Mouse (Mus musculus) lung, embryonic 14.5 days (tissue): ENCODE measurements around the gene Epo. TPM values are rescaled to one million over a fixed set of nuclear protein-coding genes. Genes with fewer than 3 reads are reported as not detected.

ENCODE experiments used
- ATAC-seq: fragments of 200-750 bp; cut with Nextera tagmentation; 2 replicates; pipeline ENCODE4 v1.8.0; 2017; ENCODE audit warnings: mild to moderate bottlenecking, moderate TSS enrichment, moderate library complexity; ENCODE audit not compliant: insufficient read depth
- DNase-seq: peaks from one replicate; pipeline ENCODE4 v3.0.0-alpha.2; 2015
- H3K27ac ChIP-seq: fragments of 300-500 bp; sonication (generic); 2 replicates; pipeline ENCODE4 v1.5.1; 2014; ENCODE audit warnings: low read depth, mild to moderate bottlenecking, moderate library complexity
- H3K27me3 ChIP-seq: fragments of 300-500 bp; sonication (generic); 2 replicates; pipeline ENCODE4 v1.6.1; 2014; ENCODE audit warnings: low read length, control low read depth; ENCODE audit not compliant: insufficient read depth
- H3K36me3 ChIP-seq: fragments of 300-500 bp; sonication (generic); 2 replicates; pipeline ENCODE4 v1.6.1; 2014; ENCODE audit warnings: control low read depth; ENCODE audit not compliant: insufficient read depth
- H3K4me1 ChIP-seq: fragments of 300-500 bp; sonication (generic); 2 replicates; pipeline ENCODE4 v1.6.1; 2014; ENCODE audit warnings: antibody characterized with exemption, control low read depth; ENCODE audit not compliant: insufficient read depth
- H3K4me2 ChIP-seq: fragments of 300-500 bp; sonication (generic); 2 replicates; pipeline ENCODE4 v1.6.1; 2014; ENCODE audit warnings: mild to moderate bottlenecking
- H3K4me3 ChIP-seq: fragments of 300-500 bp; sonication (generic); 2 replicates; pipeline ENCODE4 v1.5.1; 2014; ENCODE audit warnings: low read depth, low read length
- H3K9ac ChIP-seq: fragments of 300-500 bp; sonication (generic); 2 replicates; pipeline ENCODE4 v1.6.1; 2014
- H3K9me3 ChIP-seq: fragments of 300-500 bp; sonication (generic); 2 replicates; pipeline ENCODE4 v1.6.1; 2016; ENCODE audit warnings: low read depth, low read length, control low read depth
- CTCF ChIP-seq: IDR thresholded peaks from 2 replicates; pipeline ENCODE4 v1.5.1; 2016; ENCODE audit warnings: antibody characterized with exemption, low read depth
- WGBS: fragments of 180-500 bp; shearing (Covaris S2); extraction: QIAGEN DNeasy Blood & Tissue Kit; methylation state at CpG from one replicate; pipeline ENCODE4 v1.1.7; 2014; 5-methylcytosine and 5-hydroxymethylcytosine counted together
- polyA plus RNA-seq: library from polyadenylated mRNA; unstranded; fragments of >200 nt; fragmentation: Nextera tagmentation; extraction: Ambion mirVana; gene quantifications from 2 replicates; pipeline ENCODE4 v1.2.1, GENCODE M21; 2014

Gene Epo
- polyA plus RNA-seq, 1 experiment from 2014 or later: 0.37 TPM

DNA sequence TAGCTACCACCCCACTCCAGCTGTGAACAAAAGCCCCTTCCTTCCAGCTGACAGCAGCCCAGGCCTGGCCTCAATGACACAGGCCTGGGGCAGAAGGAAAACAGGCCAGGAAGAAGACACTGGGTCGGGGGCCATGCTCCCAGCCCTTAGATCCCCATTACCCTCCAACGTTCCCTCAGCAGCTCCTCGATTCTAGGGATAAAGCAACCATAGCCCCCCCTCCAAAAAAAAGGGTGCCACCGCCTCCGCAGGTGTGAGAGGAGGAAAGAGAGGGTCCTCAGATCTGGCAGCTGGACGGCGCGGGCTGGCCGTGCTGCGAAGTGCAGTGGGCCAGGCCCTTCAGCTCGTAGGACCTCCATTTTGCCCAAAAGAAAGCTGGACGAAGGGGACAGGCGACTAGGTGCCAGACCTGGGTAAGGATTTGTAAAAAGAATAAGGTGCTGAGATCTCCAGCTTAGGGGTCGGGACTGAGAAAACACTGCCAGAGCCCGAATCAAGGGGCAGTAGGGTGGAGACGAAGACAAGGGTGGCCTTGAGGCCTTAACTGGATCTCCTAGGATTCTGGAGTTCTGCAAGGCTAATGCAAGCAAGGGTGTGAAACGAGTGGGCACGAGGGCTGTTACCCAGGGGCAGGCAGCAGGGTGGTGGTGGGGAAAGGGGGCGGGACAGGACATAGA, 773 bp downstream of the Epo start:
- Histone ChIP-seq H3K27me3 (no peaks in the 10 kb centered on the region), H3K36me3 (peaks cover 33% of the 10 kb centered on the region), H3K9ac (peak overlapping the region; percentile 82), H3K4me2 (peak overlapping the region; percentile 96), H3K9me3 (no peaks in the 10 kb centered on the region), H3K4me3 (peak overlapping the region; percentile 83), H3K27ac (peak overlapping the region; percentile 92), H3K4me1 (peaks cover 5% of the 10 kb centered on the region; the same call in 1 of the 2 replicates)
- DNase-seq (peak; percentile 49), ATAC-seq (no peak)
- WGBS: 0% methylated on average over 19 of the region's 19 CpGs
- no peak for TF ChIP-seq CTCF

DNA sequence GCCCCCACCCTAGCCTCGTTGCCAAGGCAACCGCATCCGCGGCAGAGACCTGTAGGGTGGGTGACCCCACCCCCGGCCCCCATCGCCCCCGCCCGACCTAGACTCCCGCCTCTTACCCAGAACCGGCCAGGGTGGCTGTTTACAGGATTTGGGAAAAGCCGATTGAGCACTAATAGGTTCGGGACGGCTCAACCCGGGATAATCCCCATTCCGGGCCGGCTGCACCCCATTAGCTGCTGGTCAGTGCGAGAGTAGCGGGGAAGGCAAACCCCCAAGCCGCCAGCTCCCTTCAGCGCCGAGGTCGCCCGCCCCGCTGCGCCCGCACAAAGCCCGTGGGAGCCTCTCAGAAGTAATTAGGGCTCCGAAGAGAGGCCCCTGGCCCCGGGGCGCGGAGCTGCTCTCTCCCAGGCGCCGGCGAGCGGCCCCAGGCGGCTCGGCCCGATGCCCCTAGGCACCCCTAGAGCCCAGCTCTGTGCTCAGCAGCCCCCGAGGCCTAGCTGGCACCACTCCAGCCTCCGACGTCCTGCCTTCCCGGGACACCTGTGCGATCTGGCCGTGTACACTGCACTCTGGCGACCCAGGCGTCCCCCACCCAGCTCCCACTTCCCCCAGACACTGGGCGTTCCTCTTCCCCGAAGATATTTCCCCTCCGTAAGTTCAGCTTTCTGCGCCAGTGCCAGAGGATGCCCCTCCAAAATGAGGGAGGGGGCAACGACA, 1.5 kb downstream of the Epo start:
- DNase-seq: peak; percentile 62
- TF ChIP-seq CTCF: no peak
- Histone ChIP-seq H3K9ac (peak overlapping the region; percentile 82), H3K9me3 (no peaks in the 10 kb centered on the region), H3K4me2 (peak overlapping the region; percentile 96), H3K27me3 (no peaks in the 10 kb centered on the region), H3K4me3 (peak overlapping the region; percentile 83), H3K4me1 (peaks cover 5% of the 10 kb centered on the region; the same call in 1 of the 2 replicates), H3K27ac (peak overlapping the region; percentile 92), H3K36me3 (peaks cover 40% of the 10 kb centered on the region)
- peak; percentile 10; the same call in 1 of the 2 replicates for ATAC-seq
- WGBS: under 1% methylated on average over 51 of the region's 51 CpGs

DNA sequence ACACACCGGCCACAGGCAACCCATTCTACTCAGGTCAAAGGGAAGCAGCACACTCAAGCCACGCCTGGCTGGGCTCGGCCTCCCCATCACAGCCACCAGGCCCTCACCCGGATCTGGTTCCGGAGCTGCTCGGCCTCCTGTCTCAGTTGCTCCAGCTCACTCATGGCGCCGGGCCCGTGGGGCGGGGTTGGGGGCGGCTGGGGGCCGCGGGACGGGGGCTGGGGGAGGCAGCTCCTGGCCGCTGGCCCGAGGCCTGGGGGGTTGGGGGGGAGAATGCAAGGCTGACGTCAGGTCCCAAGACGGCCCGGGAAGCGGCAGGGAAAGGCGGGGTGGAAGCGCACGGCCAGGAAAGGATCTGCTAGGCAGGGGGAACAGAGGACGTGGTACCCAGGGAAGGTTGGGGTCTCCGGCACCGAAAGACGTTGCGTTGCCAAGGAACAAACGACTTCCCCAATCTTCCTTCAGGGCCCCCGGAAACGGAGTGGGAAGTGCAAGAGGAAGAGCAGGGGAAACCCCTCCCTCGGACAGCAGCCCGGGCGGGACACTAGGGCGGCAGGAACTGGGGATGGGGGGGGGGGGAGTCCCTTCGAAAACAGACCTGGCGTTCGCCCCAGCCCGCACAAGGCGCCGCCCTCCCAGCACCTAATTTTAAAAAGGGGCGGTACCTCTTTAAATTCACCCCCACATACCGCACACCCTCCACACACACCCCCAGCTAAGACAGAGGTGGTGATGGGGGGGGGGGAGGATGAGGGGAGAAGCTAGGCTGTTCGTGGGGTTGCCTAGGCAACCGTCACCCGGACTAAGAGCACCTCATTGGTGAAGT, 2.2 kb downstream of the Epo start:
- ATAC-seq (peak; percentile 28), DNase-seq (peak; percentile 81)
- under 1% methylated on average over 41 of the region's 46 CpGs for WGBS
- no peaks in the 10 kb centered on the region for H3K27me3 ChIP-seq
- peak overlapping the region; percentile 83 for H3K4me3 ChIP-seq
- H3K9me3 ChIP-seq: no peaks in the 10 kb centered on the region
- H3K4me2 ChIP-seq: peak overlapping the region; percentile 96
- TF ChIP-seq CTCF: no peak
- peaks cover 5% of the 10 kb centered on the region; the same call in 1 of the 2 replicates for H3K4me1 ChIP-seq
- H3K27ac ChIP-seq: peak overlapping the region; percentile 92
- peak overlapping the region; percentile 82 for H3K9ac ChIP-seq
- H3K36me3 ChIP-seq: peaks cover 47% of the 10 kb centered on the region

DNA sequence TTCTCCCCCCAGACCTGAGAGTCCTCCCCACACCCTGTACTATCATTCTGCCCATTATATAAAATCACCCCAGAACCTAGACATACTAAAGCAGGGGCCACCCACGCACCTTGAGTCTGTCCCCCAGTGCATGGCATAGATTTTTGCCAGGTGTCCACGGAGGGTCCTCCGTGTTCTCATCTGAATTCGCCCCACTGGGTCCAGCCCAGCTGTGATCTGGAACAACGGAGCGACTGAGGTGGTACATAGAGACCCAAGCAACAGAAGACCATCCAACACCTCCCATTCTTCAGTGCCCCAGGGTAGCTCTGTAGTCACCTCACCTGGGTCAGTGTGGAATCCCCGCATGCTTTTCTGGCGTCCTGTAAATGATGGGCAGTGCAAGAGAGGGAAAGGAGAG, 3.0 kb downstream of the Epo start:
- H3K9ac ChIP-seq: peak overlapping the region; percentile 82
- no peaks in the 10 kb centered on the region for H3K27me3 ChIP-seq
- no peaks in the 10 kb centered on the region for H3K9me3 ChIP-seq
- 67% methylated on average over 8 of the region's 8 CpGs for WGBS
- H3K36me3 ChIP-seq: peaks cover 55% of the 10 kb centered on the region
- no peak for TF ChIP-seq CTCF
- peak overlapping the region; percentile 92 for H3K27ac ChIP-seq
- H3K4me2 ChIP-seq: peak overlapping the region; percentile 96
- peak overlapping the region; percentile 83 for H3K4me3 ChIP-seq
- DNase-seq (no peak), ATAC-seq (no peak)
- H3K4me1 ChIP-seq: peaks cover 5% of the 10 kb centered on the region; the same call in 1 of the 2 replicates

DNA sequence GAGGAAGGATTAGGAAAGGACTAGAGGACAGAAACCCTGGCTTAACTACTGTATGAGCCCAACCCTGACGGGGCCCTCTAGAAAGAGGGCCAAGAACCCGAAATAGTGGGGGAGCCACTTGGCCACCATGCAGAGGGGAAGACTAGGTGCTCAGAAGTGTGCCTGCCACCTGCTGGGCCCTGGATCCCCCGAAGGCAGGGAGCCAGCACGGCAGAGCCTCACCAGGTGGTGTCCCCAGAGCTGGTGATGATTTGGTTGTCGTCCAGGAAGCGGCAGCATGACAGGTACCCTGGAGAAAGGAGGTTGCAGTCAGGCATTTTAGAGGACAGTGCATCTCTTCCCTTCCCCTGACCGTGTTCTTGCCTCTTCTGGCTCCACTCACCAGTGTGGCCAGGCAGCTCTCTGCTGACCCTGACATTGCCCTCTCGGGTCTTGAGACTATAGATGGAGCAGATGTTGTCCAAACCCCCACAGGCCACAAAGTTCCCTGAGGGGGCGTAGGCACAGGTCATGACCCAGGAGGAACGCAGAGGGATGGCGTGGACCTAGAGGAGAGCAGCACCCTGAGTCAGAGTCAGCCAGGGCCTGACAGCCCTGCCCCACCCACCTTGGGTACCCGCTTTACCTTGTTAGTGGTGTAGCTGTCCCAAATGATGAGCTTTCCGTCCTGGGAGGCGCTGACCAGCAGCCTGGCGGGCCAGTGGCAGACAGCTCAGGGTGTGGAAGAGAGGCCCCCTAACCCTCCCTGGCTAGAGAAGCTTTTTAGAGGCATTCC, 3.6 kb downstream of the Epo start:
- peaks cover 61% of the 10 kb centered on the region for H3K36me3 ChIP-seq
- H3K27ac ChIP-seq: no peak overlapping the region
- H3K27me3 ChIP-seq: no peaks in the 10 kb centered on the region
- DNase-seq (no peak), ATAC-seq (no peak)
- H3K9ac ChIP-seq: peak overlapping the region; percentile 82; the same call in 1 of the 2 replicates
- no peak for TF ChIP-seq CTCF
- peaks cover 5% of the 10 kb centered on the region; the same call in 1 of the 2 replicates for H3K4me1 ChIP-seq
- peak overlapping the region; percentile 96 for H3K4me2 ChIP-seq
- WGBS: 73% methylated on average over 15 of the region's 15 CpGs
- no peaks in the 10 kb centered on the region for H3K9me3 ChIP-seq
- peak overlapping the region; percentile 83 for H3K4me3 ChIP-seq

DNA sequence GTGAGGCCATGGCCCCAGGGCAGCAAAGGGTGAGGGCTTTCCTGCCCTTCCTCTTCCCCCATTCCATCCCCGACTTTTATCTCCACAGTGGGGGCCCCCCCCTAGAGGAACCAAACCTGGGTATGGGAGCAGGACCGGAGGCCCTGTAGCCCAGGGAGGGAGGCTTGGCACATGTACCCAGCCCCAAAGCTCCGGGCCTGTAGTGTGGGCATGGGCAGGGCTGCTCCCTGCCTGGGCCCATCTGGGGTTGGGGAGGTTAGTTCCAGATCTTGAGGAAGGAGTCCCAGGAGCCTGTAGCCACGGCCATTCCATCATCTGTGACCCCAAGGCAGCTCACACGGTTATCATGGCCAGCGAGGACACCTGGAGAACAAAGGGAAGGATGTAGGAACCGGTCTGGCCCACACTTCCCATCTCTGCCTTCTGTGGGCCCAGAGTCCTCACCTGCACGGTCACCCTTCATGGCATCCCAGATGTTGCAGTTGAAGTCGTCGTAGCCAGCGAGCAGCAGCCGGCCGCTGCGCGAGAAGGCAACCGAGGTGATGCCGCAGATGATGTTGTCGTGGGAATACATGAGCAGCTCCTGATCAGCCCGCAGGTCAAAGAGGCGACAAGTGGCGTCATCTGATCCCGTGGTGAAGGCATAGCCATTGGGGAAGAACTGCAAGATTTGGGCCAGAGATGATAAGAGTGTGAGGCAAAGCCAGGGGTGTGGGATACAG, 4.6 kb downstream of the Epo start:
- H3K36me3 ChIP-seq: peaks cover 71% of the 10 kb centered on the region
- WGBS: 73% methylated on average over 22 of the region's 22 CpGs
- no peak for ATAC-seq

More for the DNA sequence above, 4.6 kb downstream of the Epo start:
- Histone ChIP-seq H3K4me3 (no peak overlapping the region; the same call in 1 of the 2 replicates), H3K9ac (no peak overlapping the region), H3K9me3 (no peaks in the 10 kb centered on the region), H3K27ac (no peak overlapping the region), H3K4me1 (peaks cover 3% of the 10 kb centered on the region; the same call in 1 of the 2 replicates), H3K4me2 (no peak overlapping the region), H3K27me3 (no peaks in the 10 kb centered on the region)
- no peak for DNase-seq
- TF ChIP-seq CTCF: no peak
